Mouse (Mus musculus) olfactory bulb, adult 2 months (tissue): ENCODE results near the gene Pdss2. TPM values are rescaled to one million over a fixed set of nuclear protein-coding genes. Genes with fewer than 3 reads are reported as not detected.

ENCODE experiments used
- H3K27ac ChIP-seq: fragments of 200-500 bp; 2 replicates; pipeline ENCODE4 v1.5.1; 2012; ENCODE audit warnings: low read depth, low read length; ENCODE audit not compliant: insufficient read depth
- H3K4me1 ChIP-seq: fragments of 200-500 bp; 2 replicates; pipeline ENCODE4 v1.6.1; 2012; ENCODE audit warnings: low read length; ENCODE audit not compliant: control insufficient read depth, insufficient read depth
- H3K4me3 ChIP-seq: fragments of 200-500 bp; 2 replicates; pipeline ENCODE4 v1.5.1; 2012; ENCODE audit warnings: mild to moderate bottlenecking, low read depth, low read length, moderate library complexity; ENCODE audit not compliant: insufficient read depth
- CTCF ChIP-seq: fragments of 200-500 bp; IDR thresholded peaks from 2 replicates; pipeline ENCODE4 v1.5.1; 2012; ENCODE audit warnings: low read depth, mild to moderate bottlenecking, low read length, moderate library complexity; ENCODE audit not compliant: insufficient read depth
- POLR2A ChIP-seq: fragments of 200-500 bp; IDR thresholded peaks from 2 replicates; pipeline ENCODE4 v1.6.1; 2012; ENCODE audit warnings: mild to moderate bottlenecking, low read depth, low read length, moderate library complexity; ENCODE audit not compliant: insufficient read depth
- WGBS: fragments of 180-500 bp; shearing (Covaris S2); methylation state at CpG from one replicate; pipeline ENCODE4 v1.1.7; 2018; 5-methylcytosine and 5-hydroxymethylcytosine counted together
- polyA plus RNA-seq: library from polyadenylated mRNA; stranded (reverse); fragments of >200 nt; gene quantifications from 2 replicates; pipeline ENCODE4 v1.2.4, GENCODE M21; 2012; ENCODE audit warnings: low replicate concordance; ENCODE audit not compliant: missing spikeins, insufficient read depth, insufficient read length

The Pdss2 gene
- polyA plus RNA-seq, 1 experiment, result not detected

DNA sequence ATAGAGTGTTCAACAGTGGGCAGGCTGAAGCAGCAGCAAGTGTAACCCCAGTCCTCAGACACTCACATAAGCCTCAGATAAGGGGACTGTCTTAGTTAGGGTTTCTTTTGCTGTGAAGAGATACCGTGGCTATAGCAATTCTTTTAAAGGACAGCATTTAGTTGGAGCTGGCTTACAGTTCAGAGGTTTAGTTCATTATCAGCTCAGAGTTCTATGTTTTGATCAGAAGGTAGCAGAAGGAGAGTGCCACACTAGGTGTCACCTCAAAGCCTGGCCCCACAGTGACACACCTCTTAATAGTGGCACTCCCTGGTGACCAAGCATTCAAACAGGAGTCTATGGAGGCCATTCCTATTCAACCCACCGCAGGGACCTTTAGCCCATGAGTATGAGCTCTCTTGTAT, 70.0 kb downstream of the Pdss2 start:
- H3K4me3 ChIP-seq, result no peak overlapping the region
- WGBS, result 92% methylated on average over 2 of the region's 2 CpGs
- peaks cover 6% of the 10 kb centered on the region for H3K4me1 ChIP-seq
- TF ChIP-seq CTCF, result no peak
- TF ChIP-seq POLR2A, result no peak
- H3K27ac ChIP-seq, result no peak overlapping the region

DNA sequence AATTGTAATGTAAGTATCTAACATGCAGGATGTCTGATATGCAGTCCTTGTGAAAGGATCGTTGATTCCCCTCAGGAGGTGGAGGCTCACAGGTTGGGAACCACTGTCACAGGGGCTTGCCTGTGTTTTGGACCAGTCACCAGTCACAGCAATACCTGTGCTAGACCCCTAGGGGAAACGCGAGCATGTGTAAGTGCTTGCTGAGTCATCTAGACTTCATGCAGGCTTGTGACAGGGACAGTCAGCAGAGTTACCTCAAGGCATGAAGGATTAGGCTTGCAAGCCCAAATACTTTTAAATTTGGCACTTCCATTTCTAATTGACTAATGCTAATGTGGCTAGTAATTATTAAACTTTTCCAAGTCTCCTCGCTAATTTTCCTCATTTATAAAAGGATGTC, 71.2 kb downstream of the Pdss2 start:
- H3K27ac ChIP-seq, result no peak overlapping the region
- H3K4me1 ChIP-seq, result peaks cover 6% of the 10 kb centered on the region
- WGBS, result 83% methylated on average over 4 of the region's 4 CpGs
- H3K4me3 ChIP-seq, result no peak overlapping the region
- TF ChIP-seq CTCF (no peak), POLR2A (no peak)

GRCm38 (mm10) chr10:43294331-43294730, 73.0 kb downstream of the Pdss2 start:
- Histone ChIP-seq H3K4me1 (peaks cover 6% of the 10 kb centered on the region), H3K27ac (no peak overlapping the region), H3K4me3 (no peak overlapping the region)
- TF ChIP-seq POLR2A (no peak), CTCF (no peak)
- 52% methylated on average over 4 of the region's 4 CpGs for WGBS

DNA sequence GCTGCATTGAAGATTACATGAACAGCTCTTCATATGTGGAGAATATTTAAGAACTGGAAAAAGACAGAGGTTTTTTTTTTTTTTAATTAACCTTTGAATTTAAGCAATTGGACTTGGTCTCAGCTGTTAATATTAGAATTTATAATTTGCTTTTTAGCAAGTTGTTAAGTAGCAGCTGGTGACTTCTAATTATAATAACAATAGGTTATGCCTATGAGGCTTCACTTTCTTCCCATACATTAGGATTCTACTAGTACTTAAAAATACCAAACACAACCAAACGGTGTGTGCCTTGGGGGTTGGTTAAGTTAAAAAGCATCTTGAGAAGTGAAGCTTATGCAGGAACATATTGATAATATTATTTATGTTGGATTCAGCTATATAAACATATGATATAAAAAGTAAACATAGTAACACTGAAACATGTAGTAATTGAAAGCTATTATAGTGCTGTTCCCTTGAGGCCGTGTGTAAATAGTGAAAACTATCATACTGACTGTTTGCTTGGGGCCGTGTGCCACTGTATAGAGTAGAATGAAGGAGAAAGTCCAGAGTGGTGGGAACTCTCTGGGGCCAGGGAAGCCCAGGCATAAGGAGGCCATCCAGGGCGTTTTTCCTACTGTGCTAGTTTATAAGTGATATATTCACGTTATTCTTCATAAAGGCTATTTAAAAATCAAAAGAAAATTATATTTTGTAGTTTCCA, 87.0 kb downstream of the Pdss2 start:
- Histone ChIP-seq H3K27ac (no peak overlapping the region), H3K4me1 (peaks cover 7% of the 10 kb centered on the region), H3K4me3 (no peak overlapping the region)
- no peak for TF ChIP-seq POLR2A
- no peak for TF ChIP-seq CTCF
- 85% methylated on average over 5 of the region's 5 CpGs for WGBS

GRCm38 (mm10) chr10:43310781-43311392, 89.6 kb downstream of the Pdss2 start:
- Histone ChIP-seq H3K27ac (no peak overlapping the region), H3K4me3 (no peak overlapping the region), H3K4me1 (peaks cover 7% of the 10 kb centered on the region)
- TF ChIP-seq CTCF (no peak), POLR2A (no peak)
- WGBS, result 68% methylated on average over 10 of the region's 10 CpGs

GRCm38 (mm10) chr10:43312211-43312610, 90.9 kb downstream of the Pdss2 start:
- Histone ChIP-seq H3K27ac (no peak overlapping the region), H3K4me1 (peaks cover 7% of the 10 kb centered on the region), H3K4me3 (no peak overlapping the region)
- 43% methylated on average over 2 of the region's 2 CpGs for WGBS
- no peak for TF ChIP-seq POLR2A
- no peak for TF ChIP-seq CTCF

- no peak for TF ChIP-seq CTCF
- TF ChIP-seq POLR2A, result no peak
- Histone ChIP-seq H3K27ac (no peak overlapping the region), H3K4me3 (no peak overlapping the region), H3K4me1 (peaks cover 7% of the 10 kb centered on the region)
- WGBS, result 74% methylated on average over 7 of the region's 7 CpGs
These were observed 91.6 kb downstream of the Pdss2 start for GRCm38 (mm10) chr10:43312658-43313417.

- no peak overlapping the region for H3K4me3 ChIP-seq
- TF ChIP-seq POLR2A (no peak), CTCF (no peak)
- no peak overlapping the region for H3K27ac ChIP-seq
- H3K4me1 ChIP-seq, result peaks cover 7% of the 10 kb centered on the region
These were observed 93.9 kb downstream of the Pdss2 start for GRCm38 (mm10) chr10:43315228-43315627.

GRCm38 (mm10) chr10:43317327-43317951, 96.2 kb downstream of the Pdss2 start:
- H3K27ac ChIP-seq, result no peak overlapping the region
- 38% methylated on average over 9 of the region's 9 CpGs for WGBS

More at GRCm38 (mm10) chr10:43317327-43317951, 96.2 kb downstream of the Pdss2 start:
- Histone ChIP-seq H3K4me3 (no peak overlapping the region), H3K4me1 (peaks cover 4% of the 10 kb centered on the region)
- TF ChIP-seq POLR2A (no peak), CTCF (no peak)
